Mouse (Mus musculus): ENCODE data around the gene Rnf141.

DNA sequence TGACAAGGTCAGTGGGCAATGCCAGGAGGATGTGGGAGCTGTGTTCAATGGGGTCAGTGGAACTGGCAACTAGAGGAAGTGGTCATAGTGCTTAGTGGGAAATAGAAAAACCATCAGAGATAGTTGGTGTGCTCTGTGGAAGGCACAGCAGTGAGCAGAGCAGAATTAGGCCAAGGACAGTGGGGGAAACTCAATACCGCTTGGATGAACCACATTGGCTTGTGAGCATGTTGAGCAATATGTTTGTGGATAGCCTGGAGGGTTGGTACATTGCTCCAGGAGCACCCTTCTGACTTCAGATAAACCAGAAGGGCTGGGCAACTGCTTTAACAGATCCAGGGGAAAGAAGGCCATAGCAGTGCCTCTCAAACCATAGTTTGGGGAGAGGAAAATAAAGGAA lies 4.1 kb upstream of the Rnf141 start:
- TF ChIP-seq CTCF (IDR thresholded peaks at IDR 0.05; ENCODE audit: borderline replicate concordance, insufficient read depth, low read depth, low read length) (no peak), POLR2A (IDR thresholded peaks at IDR 0.05; ENCODE audit: borderline replicate concordance, insufficient read depth, low read length) (no peak)

Measured in cerebellum, adult 2 months (tissue).